Mouse (Mus musculus): ENCODE measurements at regions not wholly inside any gene's neighbourhood (a gene's known extent, or its start where the extent isn't known, plus 50 kb on each side); places are given as distances from the start of the nearest gene placed in this dataset.

- H3K9me3 ChIP-seq (replicated peaks; ENCODE audit: control insufficient read depth, low read length): no peaks in the 10 kb centered on the region
- H3K4me1 ChIP-seq (ENCODE audit: control insufficient read depth, insufficient read depth, low read length): no peaks in the 10 kb centered on the region
- H3K4me2 ChIP-seq: no peak overlapping the region
- no peaks in the 10 kb centered on the region for H3K27me3 ChIP-seq (ENCODE audit: control insufficient read depth, insufficient read depth, low read length)
- ATAC-seq (replicated peaks; ENCODE audit: insufficient number of reproducible peaks, low FRiP score, low TSS enrichment): no peak
- no peak overlapping the region for H3K9ac ChIP-seq (ENCODE audit: low read depth, low read length)
- no peak overlapping the region for H3K4me3 ChIP-seq (ENCODE audit: low read depth, low read length)
- 88% methylated on average over 2 of the region's 2 CpGs for WGBS (ENCODE audit: insufficient replicate concordance)
- no peak overlapping the region for H3K27ac ChIP-seq (ENCODE audit: low read depth, low read length)
- no peaks in the 10 kb centered on the region for H3K36me3 ChIP-seq (ENCODE audit: control insufficient read depth, insufficient read depth, low read length)
Measured at GRCm38 (mm10) chr8:128065127-128065526, 293.3 kb upstream of the Nrp1 start.

GRCm38 (mm10) chr8:128065964-128066680 is 292.3 kb upstream of the Nrp1 start:
- H3K36me3 ChIP-seq (ENCODE audit: control insufficient read depth, insufficient read depth, low read length): no peaks in the 10 kb centered on the region
- ATAC-seq (replicated peaks; ENCODE audit: insufficient number of reproducible peaks, low FRiP score, low TSS enrichment): no peak

GRCm38 (mm10) chr8:128069749-128070148 is 288.7 kb upstream of the Nrp1 start:
- no peak for ATAC-seq (replicated peaks; ENCODE audit: insufficient number of reproducible peaks, low FRiP score, low TSS enrichment)
- WGBS (ENCODE audit: insufficient replicate concordance): 67% methylated on average over 2 of the region's 2 CpGs
- H3K27ac ChIP-seq (ENCODE audit: low read depth, low read length): no peak overlapping the region
- H3K27me3 ChIP-seq (ENCODE audit: control insufficient read depth, insufficient read depth, low read length): no peaks in the 10 kb centered on the region
- H3K4me2 ChIP-seq: no peak overlapping the region
- H3K9ac ChIP-seq (ENCODE audit: low read depth, low read length): no peak overlapping the region
- no peaks in the 10 kb centered on the region for H3K9me3 ChIP-seq (replicated peaks; ENCODE audit: control insufficient read depth, low read length)
- no peaks in the 10 kb centered on the region for H3K4me1 ChIP-seq (ENCODE audit: control insufficient read depth, insufficient read depth, low read length)
- H3K4me3 ChIP-seq (ENCODE audit: low read depth, low read length): no peak overlapping the region
- H3K36me3 ChIP-seq (ENCODE audit: control insufficient read depth, insufficient read depth, low read length): no peaks in the 10 kb centered on the region

More at GRCm38 (mm10) chr8:128065964-128066680, 292.3 kb upstream of the Nrp1 start:
- Histone ChIP-seq H3K9ac (ENCODE audit: low read depth, low read length) (no peak overlapping the region), H3K27me3 (ENCODE audit: control insufficient read depth, insufficient read depth, low read length) (no peaks in the 10 kb centered on the region), H3K9me3 (replicated peaks; ENCODE audit: control insufficient read depth, low read length) (no peaks in the 10 kb centered on the region), H3K4me3 (ENCODE audit: low read depth, low read length) (no peak overlapping the region), H3K27ac (ENCODE audit: low read depth, low read length) (no peak overlapping the region), H3K4me1 (ENCODE audit: control insufficient read depth, insufficient read depth, low read length) (no peaks in the 10 kb centered on the region), H3K4me2 (no peak overlapping the region)
- WGBS (ENCODE audit: insufficient replicate concordance): 71% methylated on average over 7 of the region's 7 CpGs

- no peaks in the 10 kb centered on the region for H3K4me1 ChIP-seq (ENCODE audit: control insufficient read depth, insufficient read depth, low read length)
- no peak overlapping the region for H3K27ac ChIP-seq (ENCODE audit: low read depth, low read length)
- 62% methylated on average over 1 of the region's 1 CpGs for WGBS (ENCODE audit: insufficient replicate concordance)
- no peak overlapping the region for H3K4me2 ChIP-seq
- H3K9me3 ChIP-seq (replicated peaks; ENCODE audit: control insufficient read depth, low read length): no peaks in the 10 kb centered on the region
- H3K9ac ChIP-seq (ENCODE audit: low read depth, low read length): no peak overlapping the region
- no peaks in the 10 kb centered on the region for H3K36me3 ChIP-seq (ENCODE audit: control insufficient read depth, insufficient read depth, low read length)
- no peaks in the 10 kb centered on the region for H3K27me3 ChIP-seq (ENCODE audit: control insufficient read depth, insufficient read depth, low read length)
- H3K4me3 ChIP-seq (ENCODE audit: low read depth, low read length): no peak overlapping the region
- no peak for ATAC-seq (replicated peaks; ENCODE audit: insufficient number of reproducible peaks, low FRiP score, low TSS enrichment)
Measured at GRCm38 (mm10) chr8:128075566-128075965, 282.8 kb upstream of the Nrp1 start.

GRCm38 (mm10) chr8:128076226-128076625 is 282.2 kb upstream of the Nrp1 start:
- H3K4me3 ChIP-seq (ENCODE audit: low read depth, low read length): no peak overlapping the region
- H3K9ac ChIP-seq (ENCODE audit: low read depth, low read length): no peak overlapping the region
- H3K4me1 ChIP-seq (ENCODE audit: control insufficient read depth, insufficient read depth, low read length): no peaks in the 10 kb centered on the region
- ATAC-seq (replicated peaks; ENCODE audit: insufficient number of reproducible peaks, low FRiP score, low TSS enrichment): no peak
- no peaks in the 10 kb centered on the region for H3K27me3 ChIP-seq (ENCODE audit: control insufficient read depth, insufficient read depth, low read length)
- 81% methylated on average over 4 of the region's 4 CpGs for WGBS (ENCODE audit: insufficient replicate concordance)
- no peaks in the 10 kb centered on the region for H3K36me3 ChIP-seq (ENCODE audit: control insufficient read depth, insufficient read depth, low read length)
- H3K9me3 ChIP-seq (replicated peaks; ENCODE audit: control insufficient read depth, low read length): no peaks in the 10 kb centered on the region
- H3K27ac ChIP-seq (ENCODE audit: low read depth, low read length): no peak overlapping the region
- no peak overlapping the region for H3K4me2 ChIP-seq

GRCm38 (mm10) chr8:128078740-128079139 is 279.7 kb upstream of the Nrp1 start:
- H3K4me1 ChIP-seq (ENCODE audit: control insufficient read depth, insufficient read depth, low read length): no peaks in the 10 kb centered on the region
- ATAC-seq (replicated peaks; ENCODE audit: insufficient number of reproducible peaks, low FRiP score, low TSS enrichment): no peak
- 79% methylated on average over 1 of the region's 1 CpGs for WGBS (ENCODE audit: insufficient replicate concordance)
- H3K27ac ChIP-seq (ENCODE audit: low read depth, low read length): no peak overlapping the region
- no peaks in the 10 kb centered on the region for H3K27me3 ChIP-seq (ENCODE audit: control insufficient read depth, insufficient read depth, low read length)
- no peaks in the 10 kb centered on the region for H3K36me3 ChIP-seq (ENCODE audit: control insufficient read depth, insufficient read depth, low read length)
- no peak overlapping the region for H3K9ac ChIP-seq (ENCODE audit: low read depth, low read length)
- H3K4me3 ChIP-seq (ENCODE audit: low read depth, low read length): no peak overlapping the region
- no peaks in the 10 kb centered on the region for H3K9me3 ChIP-seq (replicated peaks; ENCODE audit: control insufficient read depth, low read length)
- H3K4me2 ChIP-seq: no peak overlapping the region

- Histone ChIP-seq H3K27me3 (ENCODE audit: control insufficient read depth, insufficient read depth, low read length) (no peaks in the 10 kb centered on the region), H3K36me3 (ENCODE audit: control insufficient read depth, insufficient read depth, low read length) (no peaks in the 10 kb centered on the region), H3K27ac (ENCODE audit: low read depth, low read length) (no peak overlapping the region), H3K9me3 (replicated peaks; ENCODE audit: control insufficient read depth, low read length) (no peaks in the 10 kb centered on the region), H3K4me3 (ENCODE audit: low read depth, low read length) (no peak overlapping the region), H3K4me1 (ENCODE audit: control insufficient read depth, insufficient read depth, low read length) (no peaks in the 10 kb centered on the region), H3K4me2 (no peak overlapping the region), H3K9ac (ENCODE audit: low read depth, low read length) (no peak overlapping the region)
- WGBS (ENCODE audit: insufficient replicate concordance): 44% methylated on average over 1 of the region's 1 CpGs
- ATAC-seq (replicated peaks; ENCODE audit: insufficient number of reproducible peaks, low FRiP score, low TSS enrichment): no peak
Measured at GRCm38 (mm10) chr8:128085800-128086199, 272.6 kb upstream of the Nrp1 start.

GRCm38 (mm10) chr8:128087500-128087899 is 270.9 kb upstream of the Nrp1 start:
- Histone ChIP-seq H3K4me1 (ENCODE audit: control insufficient read depth, insufficient read depth, low read length) (no peaks in the 10 kb centered on the region), H3K4me3 (ENCODE audit: low read depth, low read length) (no peak overlapping the region), H3K27me3 (ENCODE audit: control insufficient read depth, insufficient read depth, low read length) (no peaks in the 10 kb centered on the region), H3K9me3 (replicated peaks; ENCODE audit: control insufficient read depth, low read length) (no peaks in the 10 kb centered on the region; the same call in 1 of the 2 replicates), H3K9ac (ENCODE audit: low read depth, low read length) (no peak overlapping the region), H3K36me3 (ENCODE audit: control insufficient read depth, insufficient read depth, low read length) (no peaks in the 10 kb centered on the region), H3K4me2 (no peak overlapping the region), H3K27ac (ENCODE audit: low read depth, low read length) (no peak overlapping the region)
- ATAC-seq (replicated peaks; ENCODE audit: insufficient number of reproducible peaks, low FRiP score, low TSS enrichment): no peak
- WGBS (ENCODE audit: insufficient replicate concordance): 83% methylated on average over 1 of the region's 1 CpGs

GRCm38 (mm10) chr8:128092826-128093225 is 265.6 kb upstream of the Nrp1 start:
- H3K4me1 ChIP-seq (ENCODE audit: control insufficient read depth, insufficient read depth, low read length): no peaks in the 10 kb centered on the region
- WGBS (ENCODE audit: insufficient replicate concordance): 83% methylated on average over 7 of the region's 7 CpGs
- no peak overlapping the region for H3K4me2 ChIP-seq
- no peaks in the 10 kb centered on the region for H3K27me3 ChIP-seq (ENCODE audit: control insufficient read depth, insufficient read depth, low read length)
- no peak overlapping the region for H3K27ac ChIP-seq (ENCODE audit: low read depth, low read length)
- no peaks in the 10 kb centered on the region for H3K36me3 ChIP-seq (ENCODE audit: control insufficient read depth, insufficient read depth, low read length)
- H3K4me3 ChIP-seq (ENCODE audit: low read depth, low read length): no peak overlapping the region
- H3K9ac ChIP-seq (ENCODE audit: low read depth, low read length): no peak overlapping the region
- no peak for ATAC-seq (replicated peaks; ENCODE audit: insufficient number of reproducible peaks, low FRiP score, low TSS enrichment)
- H3K9me3 ChIP-seq (replicated peaks; ENCODE audit: control insufficient read depth, low read length): no peaks in the 10 kb centered on the region; the same call in 1 of the 2 replicates

Measured in heart, embryonic 11.5 days (tissue).